Mouse (Mus musculus): ENCODE data around the gene Rabgap1l. TPM values are rescaled to one million over a fixed set of nuclear protein-coding genes. Genes with fewer than 3 reads are reported as not detected.

Rabgap1l gene
- polyA plus RNA-seq, 1 experiment = 29.9 TPM

DNA sequence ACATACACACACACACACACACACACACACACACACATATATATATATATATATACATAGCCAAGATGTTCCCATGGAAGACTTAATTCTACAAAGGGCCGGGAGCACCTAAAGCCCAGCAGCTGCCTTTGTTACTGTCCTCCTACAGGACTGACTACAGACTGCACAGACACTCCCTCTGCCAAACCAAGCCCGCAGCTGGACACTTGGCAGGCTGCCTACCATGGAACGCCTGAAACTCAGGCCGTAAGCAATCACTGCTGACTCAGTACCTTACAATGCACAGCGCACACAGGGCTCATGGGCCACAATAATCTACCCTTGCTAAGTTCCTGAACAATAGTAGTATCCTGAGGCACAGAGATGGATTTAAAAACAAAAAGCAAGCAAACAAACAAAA, 261.6 kb downstream of the Rabgap1l start:
- Histone ChIP-seq H3K4me3 (ENCODE audit: insufficient read depth, low read length) (no peak overlapping the region), H3K27ac (ENCODE audit: insufficient read depth, low read depth, low read length) (no peak overlapping the region), H3K4me1 (ENCODE audit: control insufficient read depth, insufficient read depth, low read length) (no peaks in the 10 kb centered on the region)
- TF ChIP-seq CTCF (IDR thresholded peaks at IDR 0.05; ENCODE audit: low read depth, low read length) = no peak
- no peak for TF ChIP-seq POLR2A (IDR thresholded peaks at IDR 0.05; ENCODE audit: borderline replicate concordance, low read depth, low read length)

DNA sequence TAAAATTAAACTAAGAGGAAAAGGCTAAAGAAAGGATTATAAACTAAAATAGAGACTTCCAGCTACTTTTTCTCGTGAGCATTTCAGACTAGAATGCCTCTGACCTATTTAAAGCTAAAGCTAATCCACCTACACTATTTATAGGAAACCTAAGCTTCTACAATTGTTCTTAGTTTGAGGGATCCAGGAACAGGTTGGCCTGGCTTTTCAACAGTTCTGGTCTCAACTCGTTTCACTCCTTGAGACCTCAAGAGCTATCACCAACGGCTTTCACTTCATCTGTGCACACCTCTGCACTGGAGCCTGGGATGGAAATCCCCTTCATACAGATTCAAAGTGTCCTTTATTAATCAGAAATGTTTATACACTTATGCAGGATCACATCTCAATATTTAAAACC, 271.1 kb downstream of the Rabgap1l start:
- H3K27ac ChIP-seq (ENCODE audit: insufficient read depth, low read depth, low read length) = no peak overlapping the region
- TF ChIP-seq CTCF (IDR thresholded peaks at IDR 0.05; ENCODE audit: low read depth, low read length) (no peak), POLR2A (IDR thresholded peaks at IDR 0.05; ENCODE audit: borderline replicate concordance, low read depth, low read length) (no peak)
- no peak overlapping the region for H3K4me3 ChIP-seq (ENCODE audit: insufficient read depth, low read length)
- H3K4me1 ChIP-seq (ENCODE audit: control insufficient read depth, insufficient read depth, low read length) = no peaks in the 10 kb centered on the region

DNA sequence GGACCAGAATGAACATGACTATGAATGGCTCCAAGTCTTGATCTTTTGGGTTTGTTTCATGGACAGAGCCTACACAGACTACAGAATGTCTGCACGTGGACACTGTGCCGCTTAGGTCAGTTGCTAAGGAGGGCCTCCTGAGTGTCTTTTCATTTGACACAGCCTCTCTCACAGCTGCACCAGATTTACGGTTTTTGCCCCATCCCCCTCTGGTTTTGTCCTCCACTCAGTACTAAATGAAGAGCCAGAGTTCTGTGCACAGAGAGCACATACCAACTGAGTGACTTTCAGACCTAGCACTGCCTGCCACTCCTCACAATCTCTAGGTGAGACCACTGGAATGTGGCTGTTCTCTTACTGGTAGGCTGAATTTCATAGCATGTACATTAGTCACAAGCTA, 272.3 kb downstream of the Rabgap1l start:
- TF ChIP-seq CTCF (IDR thresholded peaks at IDR 0.05; ENCODE audit: low read depth, low read length) (no peak), POLR2A (IDR thresholded peaks at IDR 0.05; ENCODE audit: borderline replicate concordance, low read depth, low read length) (no peak)
- H3K4me1 ChIP-seq (ENCODE audit: control insufficient read depth, insufficient read depth, low read length) = no peaks in the 10 kb centered on the region
- no peak overlapping the region for H3K27ac ChIP-seq (ENCODE audit: insufficient read depth, low read depth, low read length)
- H3K4me3 ChIP-seq (ENCODE audit: insufficient read depth, low read length) = no peak overlapping the region

GRCm38 (mm10) chr1:160519896-160520465, 273.0 kb downstream of the Rabgap1l start:
- Histone ChIP-seq H3K4me1 (ENCODE audit: control insufficient read depth, insufficient read depth, low read length) (no peaks in the 10 kb centered on the region), H3K4me3 (ENCODE audit: insufficient read depth, low read length) (no peak overlapping the region), H3K27ac (ENCODE audit: insufficient read depth, low read depth, low read length) (no peak overlapping the region)
- TF ChIP-seq CTCF (IDR thresholded peaks at IDR 0.05; ENCODE audit: low read depth, low read length) (no peak), POLR2A (IDR thresholded peaks at IDR 0.05; ENCODE audit: borderline replicate concordance, low read depth, low read length) (no peak)

GRCm38 (mm10) chr1:160518552-160518951, 274.5 kb downstream of the Rabgap1l start:
- no peak overlapping the region for H3K27ac ChIP-seq (ENCODE audit: insufficient read depth, low read depth, low read length)
- TF ChIP-seq CTCF (IDR thresholded peaks at IDR 0.05; ENCODE audit: low read depth, low read length) = no peak
- TF ChIP-seq POLR2A (IDR thresholded peaks at IDR 0.05; ENCODE audit: borderline replicate concordance, low read depth, low read length) = no peak
- no peak overlapping the region for H3K4me3 ChIP-seq (ENCODE audit: insufficient read depth, low read length)
- no peaks in the 10 kb centered on the region for H3K4me1 ChIP-seq (ENCODE audit: control insufficient read depth, insufficient read depth, low read length)

DNA sequence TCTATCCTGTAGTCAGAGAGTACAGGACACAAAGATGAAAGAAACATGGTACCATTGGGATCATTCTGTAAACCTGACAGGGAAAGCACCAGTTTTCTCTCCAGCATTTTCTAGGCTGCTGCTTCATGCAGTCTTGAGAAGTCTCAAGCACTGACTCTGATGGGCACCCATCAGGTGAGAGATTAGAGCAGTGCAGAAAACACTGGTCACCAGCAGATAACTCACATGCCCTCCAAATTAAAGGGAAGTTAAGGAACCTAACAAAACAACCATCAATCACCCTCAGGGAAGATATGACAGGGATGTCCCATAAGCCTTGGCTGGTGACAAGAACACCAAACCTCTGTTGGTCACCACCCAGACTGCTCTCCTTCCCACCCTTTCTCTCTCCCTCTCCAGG, 285.2 kb downstream of the Rabgap1l start:
- H3K4me3 ChIP-seq (ENCODE audit: insufficient read depth, low read length) = no peak overlapping the region
- H3K27ac ChIP-seq (ENCODE audit: insufficient read depth, low read depth, low read length) = no peak overlapping the region
- no peaks in the 10 kb centered on the region for H3K4me1 ChIP-seq (ENCODE audit: control insufficient read depth, insufficient read depth, low read length)
- no peak for TF ChIP-seq CTCF (IDR thresholded peaks at IDR 0.05; ENCODE audit: low read depth, low read length)
- no peak for TF ChIP-seq POLR2A (IDR thresholded peaks at IDR 0.05; ENCODE audit: borderline replicate concordance, low read depth, low read length)

DNA sequence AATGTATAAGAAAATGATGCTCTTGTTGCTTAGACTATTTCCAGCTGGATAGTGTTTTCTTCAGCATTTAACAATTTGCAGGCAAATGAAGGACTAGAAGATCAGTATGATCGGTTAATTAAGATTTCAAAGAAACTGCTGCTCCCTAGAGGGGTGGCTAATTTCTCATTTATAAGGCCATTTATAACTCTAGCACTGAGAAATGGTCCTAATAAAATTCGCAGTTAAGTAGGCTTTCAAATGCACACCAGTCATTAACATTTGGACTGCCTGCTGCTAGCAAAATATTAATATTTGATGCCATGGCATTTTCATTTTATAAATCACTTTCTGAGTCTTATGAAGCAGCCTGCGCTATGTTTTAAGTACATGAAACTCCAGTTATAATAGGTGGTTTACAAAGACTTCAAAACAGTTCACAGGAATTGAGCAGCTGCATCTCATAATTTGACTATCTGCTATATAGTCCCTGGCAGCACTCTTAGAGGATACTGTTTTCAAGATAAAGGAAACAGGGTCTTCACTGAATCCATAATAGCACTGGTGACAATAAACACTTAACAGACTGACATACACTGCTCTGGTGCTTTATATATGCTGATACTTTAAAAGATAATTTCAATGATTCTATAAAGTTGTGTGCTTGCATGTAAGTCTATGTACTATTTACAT, 296.0 kb downstream of the Rabgap1l start:
- Histone ChIP-seq H3K27ac (ENCODE audit: insufficient read depth, low read depth, low read length) (no peak overlapping the region), H3K4me3 (ENCODE audit: insufficient read depth, low read length) (no peak overlapping the region), H3K4me1 (ENCODE audit: control insufficient read depth, insufficient read depth, low read length) (no peaks in the 10 kb centered on the region)
- TF ChIP-seq POLR2A (IDR thresholded peaks at IDR 0.05; ENCODE audit: borderline replicate concordance, low read depth, low read length) (no peak), CTCF (IDR thresholded peaks at IDR 0.05; ENCODE audit: low read depth, low read length) (no peak)

- no peak for TF ChIP-seq CTCF (IDR thresholded peaks at IDR 0.05; ENCODE audit: low read depth, low read length)
- no peak for TF ChIP-seq POLR2A (IDR thresholded peaks at IDR 0.05; ENCODE audit: borderline replicate concordance, low read depth, low read length)
- Histone ChIP-seq H3K4me1 (ENCODE audit: control insufficient read depth, insufficient read depth, low read length) (no peaks in the 10 kb centered on the region), H3K27ac (ENCODE audit: insufficient read depth, low read depth, low read length) (no peak overlapping the region), H3K4me3 (ENCODE audit: insufficient read depth, low read length) (no peak overlapping the region)
These were observed 307.3 kb downstream of the Rabgap1l start for GRCm38 (mm10) chr1:160485731-160486130.

- TF ChIP-seq CTCF (IDR thresholded peaks at IDR 0.05; ENCODE audit: low read depth, low read length) = no peak
- TF ChIP-seq POLR2A (IDR thresholded peaks at IDR 0.05; ENCODE audit: borderline replicate concordance, low read depth, low read length) = no peak
- Histone ChIP-seq H3K4me3 (ENCODE audit: insufficient read depth, low read length) (no peak overlapping the region), H3K4me1 (ENCODE audit: control insufficient read depth, insufficient read depth, low read length) (no peaks in the 10 kb centered on the region), H3K27ac (ENCODE audit: insufficient read depth, low read depth, low read length) (no peak overlapping the region)
These were observed 308.0 kb downstream of the Rabgap1l start for GRCm38 (mm10) chr1:160485028-160485427.

GRCm38 (mm10) chr1:160481643-160482042, 311.4 kb downstream of the Rabgap1l start:
- TF ChIP-seq CTCF (IDR thresholded peaks at IDR 0.05; ENCODE audit: low read depth, low read length) (no peak), POLR2A (IDR thresholded peaks at IDR 0.05; ENCODE audit: borderline replicate concordance, low read depth, low read length) (no peak)
- no peaks in the 10 kb centered on the region for H3K4me1 ChIP-seq (ENCODE audit: control insufficient read depth, insufficient read depth, low read length)

More at GRCm38 (mm10) chr1:160481643-160482042, 311.4 kb downstream of the Rabgap1l start:
- Histone ChIP-seq H3K4me3 (ENCODE audit: insufficient read depth, low read length) (no peak overlapping the region), H3K27ac (ENCODE audit: insufficient read depth, low read depth, low read length) (no peak overlapping the region)
